Mouse (Mus musculus): Measurements from ENCODE around the gene Hoxa1. TPM values are rescaled to one million over a fixed set of nuclear protein-coding genes. Genes with fewer than 3 reads are reported as not detected.

The Hoxa1 gene
- total and polyA plus RNA-seq, 2 experiments from 2014 or later = 0.27 TPM; not detected in 1

GRCm38 (mm10) chr6:52180213-52180710 is 22.1 kb upstream of the Hoxa1 start:
- H3K4me3 ChIP-seq (ENCODE audit: low read depth, low read length) = no peak overlapping the region
- no peaks in the 10 kb centered on the region for H3K4me1 ChIP-seq (ENCODE audit: insufficient read depth, low read length)
- no peak for TF ChIP-seq CTCF (IDR thresholded peaks at IDR 0.05)
- no peak for ATAC-seq (ENCODE audit: low FRiP score)
- H3K4me2 ChIP-seq (ENCODE audit: low read depth, low read length, poor library complexity, severe bottlenecking) = no peak overlapping the region
- no peak overlapping the region for H3K9ac ChIP-seq (replicated peaks; ENCODE audit: low read length, poor library complexity, severe bottlenecking)
- H3K27me3 ChIP-seq (ENCODE audit: insufficient read depth, low read length) = peaks cover 94% of the 10 kb centered on the region
- no peak overlapping the region for H3K27ac ChIP-seq (ENCODE audit: low read depth, low read length)
- no peaks in the 10 kb centered on the region for H3K9me3 ChIP-seq (ENCODE audit: low read length)
- H3K36me3 ChIP-seq (ENCODE audit: insufficient read depth, low read length) = no peaks in the 10 kb centered on the region
- WGBS = 2% methylated on average over 11 of the region's 11 CpGs
- DNase-seq (ENCODE audit: low spot score) = no peak

- DNase-seq (ENCODE audit: low spot score) (no peak), ATAC-seq (ENCODE audit: low FRiP score) (no peak)
- no peak overlapping the region for H3K9ac ChIP-seq (replicated peaks; ENCODE audit: low read length, poor library complexity, severe bottlenecking)
- H3K4me1 ChIP-seq (ENCODE audit: insufficient read depth, low read length) = no peaks in the 10 kb centered on the region
- H3K4me2 ChIP-seq (ENCODE audit: low read depth, low read length, poor library complexity, severe bottlenecking) = no peak overlapping the region
- H3K9me3 ChIP-seq (ENCODE audit: low read length) = no peaks in the 10 kb centered on the region
- H3K27me3 ChIP-seq (ENCODE audit: insufficient read depth, low read length) = peaks cover 95% of the 10 kb centered on the region
- no peaks in the 10 kb centered on the region for H3K36me3 ChIP-seq (ENCODE audit: insufficient read depth, low read length)
- WGBS = 1% methylated on average over 10 of the region's 10 CpGs
- no peak overlapping the region for H3K27ac ChIP-seq (ENCODE audit: low read depth, low read length)
- no peak overlapping the region for H3K4me3 ChIP-seq (ENCODE audit: low read depth, low read length)
- TF ChIP-seq CTCF (IDR thresholded peaks at IDR 0.05) = no peak
Observed at GRCm38 (mm10) chr6:52179690-52180089, 21.6 kb upstream of the Hoxa1 start.

GRCm38 (mm10) chr6:52178918-52179665 is 21.0 kb upstream of the Hoxa1 start:
- Histone ChIP-seq H3K27me3 (ENCODE audit: insufficient read depth, low read length) (peaks cover 90% of the 10 kb centered on the region), H3K9ac (replicated peaks; ENCODE audit: low read length, poor library complexity, severe bottlenecking) (no peak overlapping the region), H3K4me2 (ENCODE audit: low read depth, low read length, poor library complexity, severe bottlenecking) (no peak overlapping the region), H3K4me3 (ENCODE audit: low read depth, low read length) (no peak overlapping the region), H3K36me3 (ENCODE audit: insufficient read depth, low read length) (no peaks in the 10 kb centered on the region), H3K4me1 (ENCODE audit: insufficient read depth, low read length) (no peaks in the 10 kb centered on the region), H3K27ac (ENCODE audit: low read depth, low read length) (no peak overlapping the region), H3K9me3 (ENCODE audit: low read length) (no peaks in the 10 kb centered on the region)
- no peak for ATAC-seq (ENCODE audit: low FRiP score)
- WGBS = 0% methylated on average over 4 of the region's 4 CpGs
- no peak for DNase-seq (ENCODE audit: low spot score)
- no peak for TF ChIP-seq CTCF (IDR thresholded peaks at IDR 0.05)

GRCm38 (mm10) chr6:52177806-52178205 is 19.7 kb upstream of the Hoxa1 start:
- H3K36me3 ChIP-seq (ENCODE audit: insufficient read depth, low read length) = no peaks in the 10 kb centered on the region
- H3K27ac ChIP-seq (ENCODE audit: low read depth, low read length) = no peak overlapping the region
- H3K4me1 ChIP-seq (ENCODE audit: insufficient read depth, low read length) = no peaks in the 10 kb centered on the region
- no peak overlapping the region for H3K4me3 ChIP-seq (ENCODE audit: low read depth, low read length)
- TF ChIP-seq CTCF (IDR thresholded peaks at IDR 0.05) = no peak
- no peak overlapping the region for H3K4me2 ChIP-seq (ENCODE audit: low read depth, low read length, poor library complexity, severe bottlenecking)
- WGBS = 2% methylated on average over 9 of the region's 9 CpGs
- DNase-seq (ENCODE audit: low spot score) (no peak), ATAC-seq (ENCODE audit: low FRiP score) (no peak)
- peaks cover 88% of the 10 kb centered on the region for H3K27me3 ChIP-seq (ENCODE audit: insufficient read depth, low read length)
- no peak overlapping the region for H3K9ac ChIP-seq (replicated peaks; ENCODE audit: low read length, poor library complexity, severe bottlenecking)
- H3K9me3 ChIP-seq (ENCODE audit: low read length) = no peaks in the 10 kb centered on the region

GRCm38 (mm10) chr6:52177061-52177735 is 19.1 kb upstream of the Hoxa1 start, which contains the start of gene 5730596B20Rik:
Gene 5730596B20Rik (plus strand): TSS chr6:52177498.
- no peak for TF ChIP-seq CTCF (IDR thresholded peaks at IDR 0.05)
- H3K9ac ChIP-seq (replicated peaks; ENCODE audit: low read length, poor library complexity, severe bottlenecking) = no peak within 1 kb of the TSS
- WGBS = under 1% methylated on average over 36 of the region's 36 CpGs
- no peaks in the 10 kb centered on the region for H3K36me3 ChIP-seq (ENCODE audit: insufficient read depth, low read length)
- H3K27me3 ChIP-seq (ENCODE audit: insufficient read depth, low read length) = peaks cover 88% of the 10 kb centered on the region
- ATAC-seq (ENCODE audit: low FRiP score) (no peak), DNase-seq (ENCODE audit: low spot score) (no peak)
- H3K4me2 ChIP-seq (ENCODE audit: low read depth, low read length, poor library complexity, severe bottlenecking) = no peak within 1 kb of the TSS
- H3K27ac ChIP-seq (ENCODE audit: low read depth, low read length) = no peak within 1 kb of the TSS
- H3K9me3 ChIP-seq (ENCODE audit: low read length) = no peaks in the 10 kb centered on the region
- no peaks in the 10 kb centered on the region for H3K4me1 ChIP-seq (ENCODE audit: insufficient read depth, low read length)
- no peak within 1 kb of the TSS for H3K4me3 ChIP-seq (ENCODE audit: low read depth, low read length)

GRCm38 (mm10) chr6:52176391-52176790 is 18.3 kb upstream of the Hoxa1 start:
- no peaks in the 10 kb centered on the region for H3K4me1 ChIP-seq (ENCODE audit: insufficient read depth, low read length)
- no peak overlapping the region for H3K9ac ChIP-seq (replicated peaks; ENCODE audit: low read length, poor library complexity, severe bottlenecking)
- no peaks in the 10 kb centered on the region for H3K36me3 ChIP-seq (ENCODE audit: insufficient read depth, low read length)
- DNase-seq (ENCODE audit: low spot score) = no peak
- no peak overlapping the region for H3K4me2 ChIP-seq (ENCODE audit: low read depth, low read length, poor library complexity, severe bottlenecking)
- no peak for TF ChIP-seq CTCF (IDR thresholded peaks at IDR 0.05)
- H3K9me3 ChIP-seq (ENCODE audit: low read length) = no peaks in the 10 kb centered on the region
- H3K4me3 ChIP-seq (ENCODE audit: low read depth, low read length) = no peak overlapping the region
- peaks cover 88% of the 10 kb centered on the region for H3K27me3 ChIP-seq (ENCODE audit: insufficient read depth, low read length)
- WGBS = 2% methylated on average over 6 of the region's 6 CpGs
- no peak for ATAC-seq (ENCODE audit: low FRiP score)
- no peak overlapping the region for H3K27ac ChIP-seq (ENCODE audit: low read depth, low read length)
